Mouse (Mus musculus) thymus, postnatal 14 days (tissue): Measurements from ENCODE around the gene Efna3.

Source experiments
- DNase-seq: peaks from one replicate; pipeline ENCODE4 v3.0.0; 2021

Efna3 gene

DNA sequence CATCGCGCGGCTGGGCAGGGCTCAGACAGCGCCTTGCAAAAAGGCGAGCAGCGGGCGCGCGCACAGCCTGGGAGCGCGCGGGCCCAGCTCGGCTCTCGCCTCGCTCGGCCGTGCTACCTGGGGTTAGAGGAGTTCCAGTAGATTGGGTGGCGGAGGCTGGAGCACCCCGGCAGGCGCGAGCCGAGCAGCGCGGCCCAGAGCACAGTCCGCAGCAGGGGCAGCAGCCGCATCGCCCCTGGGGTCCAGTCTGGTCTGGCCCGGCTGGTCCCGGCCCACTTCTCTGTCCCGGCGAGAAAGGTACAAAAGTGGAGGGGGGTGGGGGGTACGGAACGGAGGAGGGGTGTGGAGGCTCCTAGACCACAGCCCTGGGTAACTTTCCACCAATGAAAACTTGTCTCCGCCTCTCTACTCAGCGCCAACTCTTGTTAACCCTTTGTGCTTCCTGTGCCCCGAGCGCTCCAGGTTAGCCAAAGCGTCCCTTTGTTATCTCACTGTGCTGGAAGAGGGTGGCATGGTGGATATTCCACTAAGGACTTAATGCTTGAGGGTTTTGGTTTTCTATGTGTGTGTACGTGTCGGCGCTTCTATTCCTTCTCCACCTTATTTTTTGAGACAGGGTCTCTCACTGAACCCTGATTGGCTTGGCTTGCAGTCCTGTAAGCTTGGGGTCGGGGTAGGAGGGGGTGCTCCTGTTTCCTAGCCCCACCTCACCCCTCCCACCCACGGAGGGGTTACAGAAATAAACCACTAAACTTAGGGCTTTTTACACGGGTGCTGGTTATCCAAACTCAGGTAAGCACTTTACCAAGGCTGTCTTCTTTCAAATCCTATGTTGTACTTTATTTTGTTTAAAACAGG is 15.2 kb upstream of the Efna3 start, which contains the start of gene Efna4:
TSS of gene Efna4 (minus strand) at position 308 of the 858 bp plus-strand sequence.
- DNase-seq = peak; percentile 71

DNA sequence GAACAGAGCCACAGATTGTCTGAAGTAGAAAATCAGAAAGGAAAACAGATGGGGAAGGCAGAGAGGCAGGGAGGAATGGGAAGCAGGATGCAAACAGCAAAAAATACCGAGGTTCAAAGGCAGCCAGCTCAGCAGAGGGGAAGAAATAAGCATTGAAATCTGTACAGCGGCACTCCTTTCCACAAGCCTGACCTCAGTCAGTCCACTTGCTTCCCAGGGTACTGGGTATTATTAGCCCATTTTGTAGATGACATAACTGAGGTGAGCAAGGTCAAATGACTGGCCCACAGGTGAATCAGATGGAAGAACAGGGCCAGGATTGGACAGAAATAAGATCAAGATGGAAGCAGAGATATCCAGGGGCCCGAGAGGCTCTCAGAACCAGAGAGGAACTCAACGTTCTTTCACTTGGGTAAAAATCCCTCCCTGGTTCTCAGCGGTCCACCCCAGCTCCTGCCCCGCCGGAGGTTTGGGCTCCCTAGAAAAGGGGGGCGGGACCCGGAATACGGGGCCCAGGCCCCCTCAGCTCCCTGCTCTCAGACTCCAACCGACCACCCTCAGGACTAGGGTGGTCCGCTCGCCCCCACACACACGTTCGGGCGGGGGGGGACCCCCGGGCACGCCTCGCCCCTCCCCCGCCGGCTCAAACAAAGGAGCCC is 14.4 kb upstream of the Efna3 start:
- no peak for DNase-seq

DNA sequence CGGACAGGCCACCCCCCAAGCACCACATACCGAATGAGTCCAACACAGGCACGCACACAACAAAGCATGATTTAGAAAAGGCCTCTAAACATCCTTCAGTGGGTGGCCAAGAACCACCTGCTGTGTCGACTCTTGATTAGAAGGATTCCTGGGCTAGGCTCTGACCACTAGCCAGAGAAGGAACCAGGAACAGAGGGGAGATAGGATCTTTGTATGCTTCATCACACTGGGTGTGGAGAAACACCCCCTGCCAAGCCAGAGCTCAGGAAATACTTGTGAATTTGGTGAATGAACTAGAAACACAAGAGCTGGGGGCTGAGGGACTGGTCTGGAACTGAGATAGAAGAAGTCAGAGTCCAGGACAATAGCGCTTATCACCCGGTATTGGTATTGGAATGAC is 13.8 kb upstream of the Efna3 start:
- no peak for DNase-seq

DNA sequence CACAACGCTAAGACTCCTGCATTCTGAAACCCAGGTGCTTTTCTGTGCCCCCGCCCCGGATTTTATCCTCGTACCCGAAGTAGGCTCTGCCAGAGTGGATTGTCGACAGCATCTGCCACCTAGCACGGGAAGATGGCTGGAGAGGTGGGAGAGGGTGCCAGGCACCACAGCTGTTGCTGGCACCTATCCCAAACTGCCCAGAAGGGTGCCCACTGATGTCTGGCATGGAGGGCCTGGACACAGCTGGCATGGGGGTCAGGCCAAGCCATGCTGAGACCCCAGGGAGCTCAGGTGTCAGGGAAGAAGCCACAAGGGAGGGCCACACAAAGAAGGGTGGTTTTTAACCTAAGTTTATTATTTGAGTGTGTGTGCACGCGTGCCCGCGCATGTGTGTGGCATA is 10.3 kb upstream of the Efna3 start:
- DNase-seq = no peak

DNA sequence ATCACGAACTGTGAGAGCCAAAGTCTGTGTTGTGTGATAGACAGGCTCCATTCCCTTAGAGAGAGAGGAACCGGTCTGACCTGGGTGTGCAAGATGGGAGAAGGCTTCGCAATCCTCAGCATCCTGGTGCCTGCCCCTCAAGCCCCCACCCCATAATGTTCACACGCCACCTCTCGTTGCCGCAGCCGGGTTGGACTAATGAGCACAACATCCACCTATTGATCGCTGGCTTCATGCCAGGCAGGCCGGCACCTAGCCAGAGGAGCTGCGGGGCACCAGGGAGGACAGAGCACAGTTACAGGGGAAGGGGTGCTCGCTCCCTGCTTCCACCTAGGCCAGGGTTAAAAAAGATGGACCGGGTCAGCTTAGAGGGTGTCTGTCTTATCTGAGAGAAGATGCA is 9.7 kb upstream of the Efna3 start:
- no peak for DNase-seq

DNA sequence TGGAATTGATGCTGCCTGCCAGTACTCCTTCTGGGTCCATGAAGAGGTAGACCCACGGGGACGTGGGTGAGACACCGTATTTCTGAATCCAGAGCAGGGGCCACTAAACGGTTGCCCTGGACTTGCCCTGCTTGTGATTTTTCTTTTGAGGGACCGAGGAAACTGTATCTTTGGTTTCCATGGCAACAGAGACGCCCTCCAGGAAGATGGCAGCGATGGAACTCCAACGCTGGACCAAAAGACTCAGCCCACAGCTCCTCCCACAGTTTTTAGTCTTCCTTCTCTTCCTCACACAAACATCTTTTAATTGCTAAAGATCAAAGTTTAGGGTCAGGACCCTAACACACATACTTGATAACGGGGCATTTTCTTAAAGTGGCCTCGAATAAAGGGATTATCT is 9.2 kb upstream of the Efna3 start:
- no peak for DNase-seq

DNA sequence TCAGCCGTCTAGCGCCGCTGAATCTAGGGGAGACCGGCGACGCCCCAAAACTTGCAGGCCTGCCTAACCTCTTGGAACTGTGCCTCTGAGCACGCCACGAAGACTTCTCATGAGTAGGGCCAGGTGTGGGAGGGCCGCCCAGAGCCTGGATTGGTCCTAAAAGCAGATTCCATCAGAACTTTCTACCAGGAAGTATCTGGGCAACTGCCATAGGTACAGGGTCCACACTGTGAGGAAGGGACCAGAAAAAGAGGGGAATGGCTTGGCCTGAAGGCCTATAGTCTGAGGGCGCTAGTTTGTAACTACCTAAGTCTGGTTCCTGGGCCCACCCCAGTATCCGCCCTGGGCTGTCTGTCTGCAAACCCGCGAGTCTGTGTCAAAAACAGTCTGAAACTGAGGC is 8.8 kb upstream of the Efna3 start:
- no peak for DNase-seq

DNA sequence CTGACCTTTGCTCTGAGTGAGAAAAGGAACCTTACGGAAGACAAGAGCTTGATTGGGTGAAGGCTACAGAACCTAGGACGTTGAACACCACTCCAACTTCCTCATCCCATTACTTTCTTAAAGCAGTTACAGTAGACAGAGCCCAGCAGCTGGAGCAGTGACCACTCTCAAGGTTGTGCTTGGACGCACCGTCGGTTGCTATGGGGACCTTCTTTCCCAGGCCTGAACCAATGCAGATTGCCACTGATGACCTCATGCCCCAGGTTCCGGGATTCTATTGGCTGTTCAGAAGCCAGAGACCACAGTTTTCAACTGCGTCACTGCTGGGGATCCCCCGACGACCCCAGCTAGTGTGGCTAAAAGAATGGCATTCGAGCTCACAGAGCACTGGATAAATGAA is 8.2 kb upstream of the Efna3 start:
- no peak for DNase-seq

DNA sequence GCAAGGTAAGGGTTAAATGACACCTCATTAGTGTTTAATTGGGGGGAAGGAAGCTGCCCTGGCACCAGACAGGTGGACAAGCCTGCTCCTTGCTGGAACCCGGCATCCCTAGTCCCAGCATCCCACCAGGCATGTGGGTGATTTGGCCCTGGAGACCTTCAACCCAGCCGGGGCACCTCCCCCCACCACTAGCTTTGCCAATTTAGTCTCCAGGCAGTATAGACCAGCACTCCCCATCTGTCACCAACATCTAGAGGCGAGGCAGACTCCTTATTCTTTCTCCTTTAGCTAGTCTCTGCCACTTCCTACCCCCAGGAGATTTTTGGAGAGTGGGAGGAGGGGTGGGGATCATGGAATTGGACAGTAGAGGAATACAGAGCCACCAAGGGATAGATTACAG is 7.6 kb upstream of the Efna3 start:
- no peak for DNase-seq

DNA sequence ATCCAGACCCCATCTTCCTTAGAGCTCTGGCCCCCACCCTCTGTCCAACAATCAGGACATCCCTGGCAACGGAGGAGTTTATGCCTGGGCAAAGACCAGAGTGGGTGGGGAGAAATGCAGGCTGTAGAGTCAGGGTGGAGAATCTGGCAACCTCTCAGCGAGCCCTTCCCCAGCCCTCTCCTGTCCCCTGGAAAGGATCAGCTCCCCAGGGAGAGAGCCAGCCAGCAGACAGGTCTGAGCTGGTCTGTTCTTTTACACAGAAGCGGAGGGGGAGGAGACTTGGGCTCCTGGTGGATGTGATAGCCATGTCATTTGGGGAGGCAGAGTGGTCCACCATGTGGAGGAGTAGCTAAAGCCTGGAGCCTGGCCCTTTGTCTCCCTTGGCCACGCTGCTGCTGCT is 5.9 kb upstream of the Efna3 start:
- no peak for DNase-seq

DNA sequence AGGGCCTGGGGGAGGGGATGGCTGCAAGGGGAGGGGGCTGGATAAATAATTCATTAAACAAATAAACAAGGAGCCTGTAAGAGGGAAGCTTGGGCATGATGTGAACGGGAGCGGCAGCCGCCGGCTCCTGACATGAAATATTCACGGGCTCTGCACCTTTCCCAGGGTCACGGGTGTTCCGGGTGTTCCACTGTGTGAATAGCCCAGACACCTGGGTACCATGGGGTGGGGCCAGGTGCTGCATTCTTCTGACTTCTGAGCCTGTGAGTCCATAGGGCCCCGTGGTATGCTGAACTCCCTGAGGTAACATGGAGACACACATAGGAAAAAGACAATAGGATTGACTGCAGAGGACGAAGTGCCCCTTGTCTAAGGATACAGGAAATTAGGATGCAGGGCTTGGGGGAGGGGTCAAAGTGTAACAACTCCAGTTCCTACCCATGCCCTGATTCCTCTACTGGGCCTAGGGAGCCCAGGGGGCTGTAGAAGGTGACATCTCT is 4.7 kb upstream of the Efna3 start:
- no peak for DNase-seq

DNA sequence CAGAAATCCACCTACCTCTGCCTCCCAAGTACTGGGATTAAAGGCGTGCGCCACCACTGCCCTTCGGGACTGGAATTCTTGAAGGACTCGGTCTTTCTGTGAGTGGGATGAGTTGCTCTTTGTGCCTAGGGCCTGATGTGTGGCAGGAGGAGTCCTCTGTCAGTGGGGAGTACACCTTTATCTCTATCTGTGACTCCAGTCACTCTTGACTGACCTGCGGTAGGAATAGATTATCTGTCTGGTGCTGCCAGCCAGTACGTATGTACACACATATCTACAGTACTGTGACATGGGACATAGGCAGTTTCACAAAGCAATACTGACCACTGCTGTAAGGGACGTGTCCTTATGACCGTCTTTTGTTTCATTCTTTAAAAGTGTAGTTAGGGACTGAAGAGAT is 3.1 kb upstream of the Efna3 start:
- no peak for DNase-seq

DNA sequence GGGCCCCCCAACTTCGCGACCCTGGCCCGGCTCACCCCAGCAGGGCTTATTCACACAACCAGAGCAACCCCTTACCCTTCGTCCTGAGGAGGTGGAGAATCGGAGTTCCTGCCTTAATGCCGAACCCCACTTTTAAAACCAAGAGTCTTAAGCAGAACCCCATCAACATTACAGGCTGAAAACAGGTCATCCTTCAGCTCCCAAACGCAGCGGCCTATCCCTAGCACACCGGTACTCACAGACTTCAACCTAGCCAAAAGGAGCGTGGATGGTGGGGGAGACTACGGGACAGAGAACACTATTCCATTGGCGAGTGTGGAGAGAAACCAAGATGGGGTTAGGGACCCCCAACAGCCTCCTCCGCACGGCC is 649 bp downstream of the Efna3 start:
- DNase-seq = no peak

DNA sequence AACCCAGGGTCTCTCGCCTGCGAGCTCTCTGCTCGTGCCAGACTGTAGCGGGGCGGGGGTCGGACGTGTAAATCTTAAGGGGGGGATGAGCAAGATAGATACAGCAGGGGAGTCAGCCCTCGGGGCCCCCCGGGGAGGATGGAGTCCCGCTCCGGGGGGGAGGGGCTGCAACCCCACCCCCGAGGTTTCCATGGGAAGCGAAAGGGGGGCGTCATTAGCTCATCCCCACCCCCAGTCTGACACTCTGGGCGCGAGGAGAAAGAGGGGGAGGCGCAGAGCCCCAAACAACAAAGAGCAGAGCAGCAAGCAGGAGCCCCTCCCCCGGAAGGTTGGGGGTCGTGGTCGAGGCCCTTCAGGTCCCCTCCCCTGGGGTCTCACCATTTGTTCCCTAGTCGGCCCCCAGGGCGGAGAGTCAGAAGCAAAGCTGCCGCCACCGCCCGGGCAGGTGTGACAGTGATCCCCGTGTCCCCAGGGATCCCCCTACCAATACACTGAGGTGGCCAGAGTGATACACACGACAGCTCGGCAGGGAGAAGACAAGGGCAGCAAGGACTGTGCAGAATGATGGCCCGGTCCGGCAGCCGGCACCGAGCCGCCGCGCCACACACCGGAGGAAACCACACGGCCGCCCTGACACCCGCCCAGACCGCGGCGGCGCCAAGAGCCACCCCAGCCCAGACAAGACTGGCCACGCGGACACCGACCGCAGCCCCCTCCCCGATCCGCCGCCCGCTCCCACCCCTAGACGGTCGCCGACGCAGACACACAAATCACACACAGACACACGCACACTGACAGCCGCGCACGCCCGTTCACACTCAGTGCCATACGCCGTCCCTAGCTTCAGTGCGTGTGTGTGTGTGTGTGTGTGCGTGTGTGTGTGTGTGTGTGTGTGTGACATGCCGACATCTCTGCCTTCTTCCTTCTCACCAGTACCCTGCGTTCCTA is 1.3 kb downstream of the Efna3 start:
- no peak for DNase-seq

DNA sequence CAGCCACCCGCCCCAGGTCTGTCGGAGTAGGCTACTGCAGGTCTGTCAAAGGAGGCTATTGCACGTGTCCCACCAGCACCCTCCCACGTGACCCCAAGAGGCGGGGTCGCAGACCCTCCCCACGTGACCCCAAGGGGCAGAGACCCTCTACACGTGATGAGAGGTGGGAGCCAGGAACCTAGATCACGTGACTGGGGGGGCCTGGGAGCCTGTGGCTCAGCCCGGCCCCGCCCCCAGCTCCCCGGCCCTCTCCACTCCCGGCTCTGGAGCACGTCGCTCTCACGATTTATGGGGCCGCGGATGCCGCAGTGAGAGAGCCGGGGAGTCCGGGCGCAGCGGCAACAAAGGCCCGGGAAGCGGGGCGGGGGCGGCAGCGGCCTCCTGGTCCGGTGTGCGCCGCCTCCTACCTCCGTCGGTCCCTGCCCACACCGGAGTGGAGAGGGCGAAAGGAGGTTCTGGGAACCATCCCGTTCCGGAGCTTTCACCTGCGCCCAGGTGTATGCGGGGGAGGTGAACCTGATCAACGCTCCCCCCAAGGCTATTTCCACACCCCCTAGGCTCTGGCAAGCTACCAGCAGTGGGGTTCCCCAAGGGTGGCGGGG is 2.1 kb downstream of the Efna3 start:
- DNase-seq = peak; percentile 25

DNA sequence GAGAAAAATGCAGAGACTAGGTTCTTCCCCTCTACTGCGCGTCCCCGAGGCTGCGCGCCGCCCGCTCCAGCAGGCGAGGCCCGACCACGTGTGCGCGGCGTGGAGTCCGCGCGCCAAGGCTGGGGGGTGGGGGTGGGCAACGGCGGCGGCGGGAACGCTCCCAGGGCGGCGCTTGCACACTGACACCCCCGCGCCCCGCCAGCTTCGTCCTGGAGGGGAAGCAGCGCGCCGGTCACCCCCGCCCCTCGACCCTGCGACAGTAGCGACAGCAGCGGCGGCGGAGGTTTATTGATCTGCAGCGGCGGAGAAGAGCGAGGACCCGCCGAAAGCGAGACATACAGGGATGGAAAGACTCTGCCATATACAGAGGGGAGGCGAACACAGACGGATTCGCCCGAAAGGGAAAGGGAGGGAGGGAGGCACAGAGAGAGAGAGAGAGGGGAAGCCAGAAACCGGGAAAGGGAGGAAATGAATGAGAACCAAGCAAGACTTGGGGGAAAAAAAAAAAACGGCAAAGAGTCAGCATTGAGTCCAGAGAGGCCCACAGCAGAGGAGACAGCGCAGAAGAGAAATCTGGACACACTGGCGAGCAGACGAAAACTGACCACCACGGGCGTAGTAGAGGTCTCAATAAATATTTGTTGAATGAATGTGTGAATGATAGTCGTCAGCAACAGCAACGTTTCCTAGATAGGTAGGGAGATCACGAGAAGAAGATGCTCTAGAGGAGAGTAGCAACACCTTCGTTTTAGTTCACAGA is 3.0 kb downstream of the Efna3 start:
- peak; percentile 41 for DNase-seq

DNA sequence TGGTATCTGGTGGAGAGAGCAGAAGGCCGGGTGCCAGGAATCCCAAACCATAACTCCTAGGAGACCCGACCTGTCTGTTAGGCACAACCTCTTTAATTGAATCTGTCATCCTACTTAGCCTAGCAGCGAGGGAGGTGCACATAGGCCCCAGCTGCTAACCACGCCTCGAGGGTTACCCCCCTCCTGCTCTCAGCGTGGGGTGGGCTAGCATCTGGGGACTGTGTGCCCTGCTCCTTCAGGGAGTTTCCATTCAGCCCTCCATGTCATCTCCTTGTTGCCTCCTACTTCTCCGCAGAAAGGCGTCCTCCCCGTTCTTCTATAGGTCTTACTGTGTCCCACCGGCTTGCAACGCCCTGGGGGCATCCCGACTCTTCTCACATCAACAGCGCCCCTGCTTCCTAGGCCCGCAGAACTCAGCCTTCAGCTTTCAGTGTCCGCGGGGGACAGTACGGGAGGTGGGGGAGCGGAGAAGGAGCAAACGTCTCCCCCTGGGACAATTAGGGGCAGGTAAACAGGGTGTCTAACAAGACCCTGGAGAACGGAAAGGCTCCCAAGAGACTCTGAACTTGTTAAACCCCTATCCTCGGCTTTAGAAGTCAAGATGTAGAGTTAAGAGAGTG is 3.7 kb downstream of the Efna3 start:
- DNase-seq = no peak

DNA sequence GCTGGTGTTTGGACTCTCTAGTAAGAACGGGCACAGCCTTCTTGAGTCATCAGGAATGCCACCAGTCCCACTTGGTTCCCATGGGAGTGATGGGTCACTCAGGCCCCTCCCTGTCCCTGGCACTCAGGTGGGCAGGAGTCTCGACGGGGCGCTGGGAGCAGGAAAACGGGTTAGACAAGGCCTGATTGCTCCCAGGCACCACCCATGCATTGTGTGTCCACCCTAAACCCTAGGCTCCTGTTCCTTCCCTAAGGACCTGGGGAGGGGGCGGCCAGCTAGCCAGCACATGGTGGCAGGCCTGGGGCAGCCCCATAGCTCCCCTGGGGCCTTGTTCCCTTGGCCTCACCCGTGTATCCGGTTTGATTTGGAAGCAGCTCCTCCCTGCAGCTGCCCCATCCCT is 4.4 kb downstream of the Efna3 start:
- no peak for DNase-seq

DNA sequence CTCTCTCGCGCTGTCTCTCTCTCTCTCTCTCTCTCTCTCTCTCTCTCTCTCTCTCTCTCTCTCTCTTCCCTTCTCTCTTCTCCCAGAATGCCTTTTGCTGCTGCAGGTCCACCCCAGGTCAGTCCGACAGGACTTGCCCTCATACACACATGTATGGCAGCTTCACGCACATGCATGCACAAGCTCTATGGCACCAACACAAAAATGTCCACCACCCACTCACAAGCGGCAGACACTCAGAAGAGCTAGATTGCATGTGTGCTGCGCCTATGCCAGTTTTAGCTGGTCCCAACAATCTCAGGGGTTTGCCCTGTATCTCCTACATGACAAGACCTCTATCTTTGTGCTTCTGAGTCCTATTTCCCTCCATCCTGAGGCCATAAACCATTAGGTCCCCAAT is 5.5 kb downstream of the Efna3 start:
- DNase-seq = no peak

DNA sequence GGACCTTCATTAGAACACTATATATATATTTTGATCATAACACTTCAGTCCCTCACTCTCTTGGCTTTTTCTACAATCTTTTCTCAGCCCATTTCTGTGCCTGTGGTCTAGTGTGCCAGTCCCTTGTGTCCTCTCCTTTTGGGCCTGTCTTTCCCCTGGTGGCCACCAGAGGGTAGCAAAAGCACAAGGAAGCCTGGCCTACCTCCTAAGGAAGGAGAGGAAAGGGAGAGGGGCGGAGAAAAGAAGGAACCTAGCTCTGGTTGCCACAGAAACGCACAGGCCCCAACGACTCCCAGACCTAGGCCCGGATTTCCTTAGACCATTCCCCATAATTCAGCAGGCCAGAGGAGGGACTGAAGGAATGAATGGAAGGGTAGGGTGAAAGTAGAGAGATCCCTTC is 5.9 kb downstream of the Efna3 start:
- peak; percentile 80 for DNase-seq
